Comparison of ENCODE assay signal across 19 mouse cellular contexts in the genomic region with DNA sequence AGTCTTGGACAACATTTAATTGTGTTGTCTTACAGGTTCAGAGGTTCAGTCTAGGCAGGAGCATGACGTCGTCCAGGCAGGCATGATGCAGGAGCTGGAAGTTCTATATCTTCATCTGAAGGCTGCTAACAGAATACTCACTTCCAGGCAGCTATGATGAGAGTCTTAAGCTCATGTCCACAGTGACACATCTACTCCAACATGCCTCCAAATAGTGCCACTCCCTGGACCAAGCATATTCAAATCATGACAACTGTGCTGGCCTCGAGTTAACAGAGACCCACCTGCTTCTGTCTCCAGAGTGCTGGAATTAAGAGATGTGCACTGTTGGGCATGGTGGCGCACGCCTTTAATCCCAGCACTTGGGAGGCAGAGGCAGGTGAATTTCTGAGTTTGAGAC.
"Had no signal": no experiment of that assay in that cellular context is flagged by ENCODE, and none has a peak within 500 bp of the region (broad histone marks: within the 10 kb centered on the region; RNA-seq: fewer than 3 reads in every experiment).

No protein-coding gene starts in this region.

- H3K27me3 ChIP-seq: midbrain, embryonic 12.5 days; neural tube, embryonic 13.5 days; neural tube, embryonic 15.5 days had no signal

- H3K27ac ChIP-seq: midbrain, embryonic 10.5 days; midbrain, embryonic 12.5 days; neural tube, embryonic 13.5 days; neural tube, embryonic 15.5 days had no signal

- H3K4me3 ChIP-seq: midbrain, embryonic 10.5 days; midbrain, embryonic 12.5 days; myocyte; neural tube, embryonic 13.5 days; neural tube, embryonic 15.5 days had no signal

- H3K4me1 ChIP-seq: midbrain, embryonic 10.5 days; midbrain, embryonic 12.5 days; neural tube, embryonic 13.5 days; neural tube, embryonic 15.5 days had no signal

- ATAC-seq: midbrain, embryonic 16.5 days had no signal

- H3K4me2 ChIP-seq: lung, embryonic 14.5 days; midbrain, embryonic 12.5 days; neural tube, embryonic 13.5 days; neural tube, embryonic 15.5 days had no signal

- DNase-seq: lung, adult 18-20 months; lung, embryonic 14.5 days; lung, postnatal 10 days; lung, postnatal 4 days; midbrain, embryonic 14.5 days; retina, postnatal 1 day; right cerebral cortex, adult 18-20 months; right cerebral cortex, postnatal 25 days; right cerebral cortex, postnatal 4 days; spleen, adult 18-20 months; thymus, adult 18-20 months; thymus, postnatal 14 days; thymus, postnatal 4 days had no signal

- H3K36me3 ChIP-seq: midbrain, embryonic 10.5 days; midbrain, embryonic 12.5 days; neural tube, embryonic 13.5 days; neural tube, embryonic 15.5 days had no signal

- H3K9ac ChIP-seq: lung, embryonic 14.5 days; midbrain, embryonic 12.5 days; neural tube, embryonic 13.5 days; neural tube, embryonic 15.5 days had no signal
